Mouse (Mus musculus): Measurements from ENCODE around the gene Smagp. TPM values are rescaled to one million over a fixed set of nuclear protein-coding genes. Genes with fewer than 3 reads are reported as not detected.
A peak's percentile ranks its signal among the peaks of the same experiment; 100 is the strongest.
"Not testable (repeated sequence)": the region's sequence is repeated elsewhere in the genome, so short reads cannot be mapped to it uniquely, and the experiment has no call there.

Gene Smagp
- total RNA-seq, 2 experiments from 2014 or later, result 14.8 to 17.1 TPM

- DNase-seq, result no peak
- intact Hi-C loops (cut with DNase I), result no loop called here
Measured at GRCm38 (mm10) chr15:100631454-100632170, 5.1 kb downstream of the Smagp start.

GRCm38 (mm10) chr15:100630126-100630525 is 6.6 kb downstream of the Smagp start:
- DNase-seq, result no peak
- intact Hi-C loops (cut with DNase I), result no loop called here

GRCm38 (mm10) chr15:100628797-100629196 is 7.9 kb downstream of the Smagp start:
- no peak for DNase-seq

GRCm38 (mm10) chr15:100627774-100628370 is 8.9 kb downstream of the Smagp start:
- intact Hi-C loops (cut with DNase I), result no loop called here
- DNase-seq, result no peak

More at GRCm38 (mm10) chr15:100628797-100629196, 7.9 kb downstream of the Smagp start:
- intact Hi-C loops (cut with DNase I), result no loop called here

GRCm38 (mm10) chr15:100627287-100627686 is 9.5 kb downstream of the Smagp start:
- DNase-seq, result no peak
- intact Hi-C loops (cut with DNase I), result no loop called here

GRCm38 (mm10) chr15:100624435-100624834 is 12.3 kb downstream of the Smagp start:
- no peak for DNase-seq
- intact Hi-C loops (cut with DNase I), result no loop called here

- no peak for DNase-seq
- intact Hi-C loops (cut with DNase I), result no loop called here
Measured at GRCm38 (mm10) chr15:100623754-100624153, 13.0 kb downstream of the Smagp start.

- no peak for DNase-seq
- intact Hi-C loops (cut with DNase I), result no loop called here
Measured at GRCm38 (mm10) chr15:100622164-100622563, 14.6 kb downstream of the Smagp start.

GRCm38 (mm10) chr15:100621671-100622070 is 15.1 kb downstream of the Smagp start:
- intact Hi-C loops (cut with DNase I), result loop anchor here (2.0 kb wide), 1 partner anchor 15 kb away; the partner anchor contains the start of gene Smagp
- not testable (repeated sequence) for DNase-seq

- DNase-seq, result no peak
- intact Hi-C loops (cut with DNase I), result loop anchor here (5.0 kb wide), 1 partner anchor 1908 kb away; no protein-coding TSS in a partner anchor
Measured at GRCm38 (mm10) chr15:100619200-100619599, 17.5 kb downstream of the Smagp start.

- no peak for DNase-seq
- intact Hi-C loops (cut with DNase I), result loop anchor here (5.0 kb wide), 1 partner anchor 1911 kb away; no protein-coding TSS in a partner anchor
Measured at GRCm38 (mm10) chr15:100616221-100616620, 20.5 kb downstream of the Smagp start.

- intact Hi-C loops (cut with DNase I), result loop anchor here (5.0 kb wide), 1 partner anchor 1911 kb away; no protein-coding TSS in a partner anchor
- peak; percentile 92 to 94 for DNase-seq
Measured at GRCm38 (mm10) chr15:100615825-100616220, 20.9 kb downstream of the Smagp start.

GRCm38 (mm10) chr15:100614996-100615824 is 21.5 kb downstream of the Smagp start, which contains the start of gene Dazap2:
TSS of gene Dazap2 (plus strand) at chr15:100615349.
- intact Hi-C loops (cut with DNase I), result loop anchor here (5.0 kb wide), 3 partner anchors 63 to 1912 kb away; partner anchors contain the start of genes Letmd1 and Tfcp2
- peak; percentile 99 for DNase-seq

- DNase-seq, result peak in 1 of 2 experiments; percentile 35
- intact Hi-C loops (cut with DNase I), result loop anchor here (5.0 kb wide), 2 partner anchors 62 to 147 kb away; partner anchors contain the start of genes Letmd1 and Tfcp2
Measured at GRCm38 (mm10) chr15:100614218-100614995, 22.3 kb downstream of the Smagp start.

GRCm38 (mm10) chr15:100613584-100613983 is 23.2 kb downstream of the Smagp start:
- DNase-seq, result peak; percentile 83 to 88
- intact Hi-C loops (cut with DNase I), result loop anchor here (2.0 to 5.0 kb wide), 4 partner anchors 61 to 146 kb away; partner anchors contain the start of genes Letmd1 and Tfcp2

GRCm38 (mm10) chr15:100612432-100612831 is 24.3 kb downstream of the Smagp start:
- no peak for DNase-seq
- intact Hi-C loops (cut with DNase I), result loop anchor here (2.0 to 5.0 kb wide), 4 partner anchors 60 to 145 kb away; partner anchors contain the start of genes Letmd1 and Tfcp2

GRCm38 (mm10) chr15:100611951-100612350 is 24.8 kb downstream of the Smagp start:
- no peak for DNase-seq
- intact Hi-C loops (cut with DNase I), result loop anchor here (2.0 to 5.0 kb wide), 4 partner anchors 60 to 145 kb away; partner anchors contain the start of genes Letmd1 and Tfcp2

GRCm38 (mm10) chr15:100606677-100607076 is 30.1 kb downstream of the Smagp start:
- DNase-seq; intact Hi-C loops (cut with DNase I): not testable (repeated sequence)

- no peak for DNase-seq
- intact Hi-C loops (cut with DNase I), result loop anchor here (5.0 kb wide), 1 partner anchor 109 kb away; no protein-coding TSS in a partner anchor
Measured at GRCm38 (mm10) chr15:100601669-100602068, 35.1 kb downstream of the Smagp start.

All from heart, postnatal 14 days (tissue).